Mouse (Mus musculus): ENCODE data around the gene Tnfrsf9.

Gene Tnfrsf9

DNA sequence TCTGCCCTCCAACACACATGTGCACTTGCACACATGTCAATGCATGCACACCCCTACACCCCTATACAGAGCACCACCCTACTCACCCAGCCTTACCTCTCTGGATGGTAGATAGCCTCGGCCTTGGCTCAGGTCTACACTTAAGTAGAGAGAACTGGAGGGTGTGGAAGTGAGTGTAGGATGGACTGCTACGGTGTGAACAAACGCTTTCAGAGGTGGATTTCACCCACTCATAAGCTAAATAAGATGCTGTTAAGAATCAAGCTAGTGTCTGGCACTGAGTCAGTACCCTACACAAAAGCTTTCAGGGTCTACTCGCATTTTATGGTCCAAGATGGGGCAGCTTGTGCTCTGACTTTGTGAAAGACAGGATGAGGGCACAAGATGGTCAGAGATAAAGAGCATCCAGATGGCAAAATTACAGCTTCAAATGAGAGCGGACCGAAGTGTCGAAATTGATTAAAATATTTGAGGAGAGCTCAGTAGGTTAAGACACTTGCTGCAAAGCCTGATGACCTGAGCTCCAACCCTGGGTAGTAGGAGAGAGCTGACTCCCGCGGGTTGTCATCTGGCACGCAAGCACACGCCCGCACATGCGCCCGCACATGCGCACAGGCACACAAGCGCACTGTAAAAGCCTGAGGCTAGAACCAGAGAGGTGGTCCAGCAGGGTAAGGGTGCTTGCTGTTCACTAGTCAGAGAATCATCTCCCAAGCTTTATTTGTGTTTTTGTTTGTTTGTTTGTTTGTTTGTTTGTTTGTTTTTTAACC lies 23.1 kb downstream of the Tnfrsf9 start:
- DNase-seq, result peak; percentile 58 to 66

DNA sequence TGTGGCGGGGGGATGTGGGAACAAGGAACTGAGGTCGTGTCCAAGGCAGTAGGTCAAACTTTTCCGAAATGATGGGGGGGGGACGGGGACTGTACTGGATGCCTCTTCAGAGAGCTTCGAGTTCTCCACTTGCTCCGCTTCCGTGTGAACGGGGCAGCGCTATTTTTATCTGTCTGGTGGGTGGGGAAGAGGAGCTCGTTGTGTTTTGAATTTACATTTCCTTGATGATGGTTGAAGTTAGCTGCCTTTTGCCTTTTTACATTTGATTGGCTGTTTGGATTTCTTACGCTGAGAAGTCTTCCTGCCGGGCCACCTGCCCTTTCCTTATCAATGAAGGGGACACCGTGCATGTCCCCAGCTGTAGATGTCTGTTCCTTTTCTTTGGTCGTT lies 23.7 kb downstream of the Tnfrsf9 start:
- no peak for DNase-seq

DNA sequence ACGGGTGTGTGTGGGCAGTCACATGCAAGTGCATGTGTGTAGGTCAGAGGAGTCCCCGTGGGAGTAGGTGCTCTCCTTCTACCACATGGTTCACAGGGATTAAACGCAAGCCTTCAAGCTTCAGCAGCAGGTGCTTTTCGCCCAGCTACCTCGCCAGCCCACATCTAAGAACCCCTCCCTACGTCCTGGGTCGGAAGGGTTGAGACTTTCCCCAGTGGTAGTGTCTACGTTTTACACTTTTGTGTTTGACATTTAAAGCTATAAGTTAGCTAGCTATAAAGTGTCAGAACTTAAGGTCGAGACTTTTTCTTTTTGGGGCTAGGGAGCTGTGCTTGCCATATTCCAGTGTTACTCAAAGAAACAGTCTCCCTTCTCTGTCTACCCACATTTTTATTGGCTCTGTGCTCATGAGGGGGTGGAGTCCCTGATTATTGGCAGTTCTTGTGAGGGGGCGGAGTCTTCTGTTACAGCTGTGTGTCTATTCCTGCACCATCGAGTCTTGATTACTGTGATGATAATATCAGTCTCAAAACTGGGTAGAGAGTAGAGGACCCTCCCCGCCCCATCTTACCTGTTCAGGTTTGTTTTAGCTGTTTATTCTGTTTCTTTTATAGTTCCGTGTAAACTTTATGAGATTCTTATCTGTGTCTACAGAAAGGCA lies 25.8 kb downstream of the Tnfrsf9 start:
- no peak for DNase-seq

DNA sequence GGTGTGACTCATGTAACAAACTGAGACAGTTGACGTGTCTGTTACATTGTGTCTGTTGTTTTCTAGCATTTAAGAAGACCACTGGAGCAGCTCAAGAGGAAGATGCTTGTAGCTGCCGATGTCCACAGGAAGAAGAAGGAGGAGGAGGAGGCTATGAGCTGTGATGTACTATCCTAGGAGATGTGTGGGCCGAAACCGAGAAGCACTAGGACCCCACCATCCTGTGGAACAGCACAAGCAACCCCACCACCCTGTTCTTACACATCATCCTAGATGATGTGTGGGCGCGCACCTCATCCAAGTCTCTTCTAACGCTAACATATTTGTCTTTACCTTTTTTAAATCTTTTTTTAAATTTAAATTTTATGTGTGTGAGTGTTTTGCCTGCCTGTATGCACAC lies 30.3 kb downstream of the Tnfrsf9 start:
- DNase-seq, result no peak

DNA sequence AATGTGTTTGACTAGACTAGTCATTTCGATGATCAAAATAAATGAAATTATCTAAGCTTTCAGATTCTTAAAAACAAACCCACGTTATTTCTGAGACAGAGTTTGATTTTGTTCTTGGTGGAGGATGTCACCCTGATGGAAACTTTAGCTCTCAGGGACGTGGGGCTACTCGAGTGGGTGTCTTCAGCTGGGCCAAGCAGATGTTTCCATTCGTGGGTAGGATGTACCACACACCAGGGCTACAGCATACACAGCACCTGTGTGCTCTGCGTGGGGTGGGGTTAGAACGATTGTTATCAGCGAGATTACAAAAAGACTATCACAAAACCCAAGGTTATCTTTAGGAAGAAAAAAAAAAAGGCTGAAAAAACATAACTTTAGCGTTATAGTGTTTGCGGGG lies 36.6 kb downstream of the Tnfrsf9 start:
- DNase-seq, result no peak

DNA sequence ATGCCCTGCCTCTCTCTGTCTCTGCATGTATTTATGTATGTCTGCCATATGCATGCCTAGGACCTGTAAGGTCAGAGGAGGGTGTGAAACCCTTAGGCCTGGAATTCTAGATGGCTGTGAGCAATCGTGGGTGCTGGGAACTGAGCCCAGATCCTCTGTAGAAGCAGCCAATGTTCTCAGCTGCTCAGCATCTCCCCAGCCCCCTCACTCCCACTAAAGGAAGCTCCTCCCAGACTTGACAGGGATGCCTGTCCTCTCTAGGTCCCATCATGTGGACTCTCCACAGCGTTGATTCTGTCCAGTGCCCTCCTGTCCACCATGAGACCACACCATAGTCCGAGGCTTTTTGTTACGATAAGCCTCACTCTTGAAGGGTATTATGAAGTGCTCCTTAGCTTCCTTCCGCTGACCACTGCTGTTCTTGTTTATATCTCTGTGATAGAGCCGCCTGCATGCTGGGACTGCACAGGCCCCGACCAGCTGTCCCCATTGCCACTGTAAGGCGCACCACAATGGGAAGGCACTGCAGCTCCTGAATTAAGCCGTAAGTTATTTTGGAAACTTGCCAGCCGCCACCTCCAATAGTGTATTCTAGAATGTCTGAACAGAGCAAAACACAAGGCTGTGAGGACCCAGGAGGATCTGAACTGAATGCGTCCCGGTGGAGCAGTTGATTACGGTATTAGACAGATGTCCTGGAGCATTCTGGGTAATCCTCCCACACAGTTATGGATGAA lies 42.2 kb downstream of the Tnfrsf9 start:
- DNase-seq, result no peak

DNA sequence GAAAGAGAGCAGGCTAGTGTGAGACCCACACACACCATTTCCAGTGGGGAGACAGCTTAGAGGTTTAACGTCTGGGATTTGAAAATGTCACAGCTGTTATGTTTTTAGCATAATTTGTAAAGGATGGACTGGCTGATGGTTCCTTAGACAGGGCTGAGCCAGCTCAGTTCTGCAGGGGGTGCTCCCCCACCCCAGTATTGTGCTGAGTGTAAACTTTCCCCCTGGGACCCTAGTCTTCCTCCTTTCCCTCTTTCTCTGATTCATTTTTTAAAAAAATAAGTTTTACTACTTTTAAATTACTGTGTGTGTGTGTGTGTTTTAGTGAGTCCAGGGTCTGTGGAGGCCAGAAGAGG lies 42.7 kb downstream of the Tnfrsf9 start:
- no peak for DNase-seq

DNA sequence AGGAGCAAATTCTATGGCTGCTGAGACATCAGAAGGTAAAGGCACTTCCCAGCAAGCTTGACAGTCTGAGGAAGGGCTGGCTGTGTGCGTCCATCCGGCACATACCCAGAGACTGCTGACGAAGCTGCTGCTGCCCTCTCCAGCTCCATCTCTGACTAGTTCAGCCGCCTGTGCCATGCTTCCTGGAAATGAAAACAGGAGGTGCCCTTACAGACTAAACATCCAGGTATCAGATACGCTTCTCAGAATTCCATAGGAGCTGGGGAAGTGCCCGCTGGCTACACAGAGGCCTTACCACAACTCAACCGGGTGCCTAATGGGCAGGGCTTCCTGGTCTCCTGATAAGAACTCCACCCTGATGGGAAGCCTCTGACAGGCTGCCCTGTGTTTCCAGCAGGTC lies 44.2 kb downstream of the Tnfrsf9 start:
- DNase-seq, result no peak

DNA sequence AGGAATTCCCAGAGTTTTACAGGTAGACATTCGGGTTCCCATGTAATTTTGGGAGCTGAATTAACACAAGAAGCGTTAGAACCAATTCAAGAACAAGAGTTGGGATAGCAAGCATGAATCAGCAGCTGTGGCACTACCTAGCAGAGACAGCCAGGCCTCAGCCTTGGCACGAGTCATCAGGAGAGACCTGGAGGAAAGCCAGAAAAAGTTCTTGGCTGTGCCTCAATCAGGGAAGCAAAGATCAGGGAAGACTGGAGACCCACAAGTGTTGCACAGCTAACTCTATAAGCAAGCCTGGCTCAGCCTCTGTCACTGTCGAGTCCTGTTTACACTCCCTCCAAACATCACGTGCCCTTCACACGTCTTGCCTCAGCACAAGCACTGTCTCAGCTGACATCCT lies 47.9 kb downstream of the Tnfrsf9 start:
- DNase-seq, result no peak

DNA sequence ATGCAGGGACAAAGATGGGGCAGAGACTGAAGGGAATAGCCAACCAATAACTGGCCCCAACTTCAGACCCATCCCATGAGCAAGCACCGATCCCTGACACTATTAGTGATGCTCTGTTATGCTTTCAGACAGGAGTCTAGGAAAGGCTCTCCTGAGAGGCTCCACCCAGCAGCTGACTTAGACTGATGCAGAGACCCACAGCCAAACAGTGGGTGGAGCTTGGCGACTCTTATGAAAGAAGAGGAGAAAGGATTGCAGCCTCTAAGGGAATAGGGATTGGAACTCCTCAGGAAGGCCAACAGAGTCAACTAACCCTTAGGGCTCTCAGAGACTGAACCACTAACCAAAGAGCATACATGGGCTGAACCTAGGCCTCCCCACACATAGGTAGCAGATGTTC lies 49.3 kb downstream of the Tnfrsf9 start:
- DNase-seq, result no peak

DNA sequence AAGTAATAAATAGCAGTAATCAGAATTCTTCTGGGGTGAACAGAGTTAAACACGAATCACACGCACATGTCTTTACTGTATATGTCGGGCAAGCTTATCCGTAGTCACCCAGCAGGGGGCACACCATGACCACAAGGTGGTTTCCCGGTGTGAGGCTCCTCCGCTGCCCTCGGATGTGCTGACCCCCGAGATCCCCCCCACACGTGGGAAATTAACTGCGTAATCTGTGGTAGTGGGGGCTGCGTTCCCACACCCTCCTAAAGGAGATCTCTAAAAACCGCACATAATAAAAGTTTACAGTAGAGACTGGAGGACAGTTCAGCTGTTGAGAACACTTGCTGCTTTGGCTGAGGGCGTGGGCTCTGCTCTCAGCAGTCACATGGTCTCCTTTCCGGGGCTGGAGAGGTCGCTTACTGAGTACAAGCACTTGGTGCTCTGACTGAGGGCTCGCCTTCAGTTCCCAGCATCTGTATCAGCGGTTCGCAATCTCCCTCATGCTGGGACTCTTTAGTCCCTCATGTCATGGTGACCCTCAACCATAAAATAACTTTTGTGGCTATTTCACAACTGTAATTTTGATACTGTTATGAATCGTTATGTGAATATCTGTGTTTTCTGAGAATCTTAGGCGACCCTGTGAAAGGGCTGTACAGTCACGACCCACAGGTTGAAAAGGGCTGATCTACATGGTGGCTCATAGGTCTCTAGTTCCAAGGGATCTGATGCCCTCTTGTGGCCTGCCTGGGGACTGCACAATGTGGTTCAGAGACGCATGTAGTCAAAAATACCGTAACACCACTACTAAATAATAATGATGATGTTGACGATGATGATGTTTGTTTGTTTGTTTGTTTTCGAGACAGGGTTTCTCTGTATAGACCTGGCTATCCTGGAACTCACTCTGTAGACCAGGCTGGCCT lies 50.5 kb downstream of the Tnfrsf9 start:
- DNase-seq, result peak; percentile 84 to 89

DNA sequence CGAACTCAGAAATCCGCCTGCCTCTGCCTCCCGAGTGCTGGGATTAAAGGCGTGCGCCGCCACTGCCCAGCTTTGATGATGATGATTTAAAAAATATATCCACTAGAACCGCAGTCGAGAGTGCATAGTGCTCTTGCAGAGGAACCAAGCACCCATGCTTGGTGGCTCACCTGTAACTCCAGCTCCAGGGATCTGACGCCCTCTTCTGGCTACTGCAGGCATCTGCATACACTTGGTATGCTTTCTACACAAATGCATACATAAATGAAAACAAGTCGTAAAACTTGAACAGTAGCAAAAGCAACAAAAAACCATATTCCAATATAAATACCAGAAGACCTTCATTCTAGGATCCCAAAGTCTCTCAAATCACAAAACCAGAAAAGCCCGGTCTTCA lies 51.2 kb downstream of the Tnfrsf9 start:
- no peak for DNase-seq

DNA sequence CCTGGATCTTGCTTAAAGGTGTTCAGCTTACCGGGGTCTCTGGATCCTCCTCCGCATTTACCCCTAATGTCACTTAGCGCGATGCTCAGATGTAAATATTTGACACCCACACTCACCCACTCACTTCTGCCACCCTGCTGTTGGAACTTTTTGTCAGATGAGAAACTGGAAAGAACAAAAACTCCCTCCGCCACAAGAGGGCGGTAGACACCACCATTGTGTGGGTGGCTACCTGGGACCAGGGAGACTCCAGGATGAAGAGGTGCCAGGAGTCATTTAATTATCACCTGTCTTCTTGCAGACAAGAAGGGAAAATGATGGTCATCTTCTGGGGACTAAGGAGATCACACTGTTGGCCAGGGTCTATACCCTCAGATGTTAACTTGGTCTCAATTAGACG lies 52.2 kb downstream of the Tnfrsf9 start:
- peak; percentile 64 to 68 for DNase-seq

DNA sequence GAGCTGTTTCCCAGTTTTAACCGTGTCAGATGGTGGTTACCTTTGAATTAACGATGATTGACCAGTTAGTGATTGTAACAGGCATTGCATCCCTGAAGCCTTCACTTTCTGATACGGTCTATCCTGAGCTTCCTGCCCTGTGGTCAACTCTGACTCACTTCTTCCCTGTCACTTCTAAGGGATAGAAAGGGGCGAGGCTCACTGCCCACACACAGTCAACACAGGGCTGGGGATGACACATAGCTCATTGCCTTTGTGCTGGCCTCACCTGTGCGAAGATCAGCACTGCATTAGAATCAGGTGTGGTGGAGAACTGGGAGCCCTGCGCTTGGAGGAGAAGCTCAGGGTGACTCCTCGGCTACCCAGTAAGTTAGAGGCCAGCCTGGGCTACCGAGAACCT lies 54.6 kb downstream of the Tnfrsf9 start:
- no peak for DNase-seq

DNA sequence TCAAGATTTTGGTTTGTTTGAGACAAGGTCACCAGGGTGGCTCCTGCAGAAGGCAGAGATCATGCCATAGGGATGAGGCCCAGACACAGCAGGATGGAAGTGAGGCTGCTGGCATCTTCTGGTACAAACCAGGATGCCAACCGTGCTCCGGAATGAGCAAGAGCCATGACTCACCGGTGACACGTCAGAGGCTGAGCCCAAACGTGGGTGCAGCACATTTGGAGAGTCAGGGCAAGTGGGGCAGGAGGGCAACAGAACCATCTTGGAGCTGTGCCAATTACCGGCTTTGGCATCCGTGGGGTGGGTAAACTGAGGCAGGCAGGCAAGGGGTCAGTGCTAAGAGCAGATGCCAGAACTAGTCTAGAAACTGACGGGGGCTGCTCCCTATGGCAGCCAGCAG lies 58.9 kb downstream of the Tnfrsf9 start:
- no peak for DNase-seq

DNA sequence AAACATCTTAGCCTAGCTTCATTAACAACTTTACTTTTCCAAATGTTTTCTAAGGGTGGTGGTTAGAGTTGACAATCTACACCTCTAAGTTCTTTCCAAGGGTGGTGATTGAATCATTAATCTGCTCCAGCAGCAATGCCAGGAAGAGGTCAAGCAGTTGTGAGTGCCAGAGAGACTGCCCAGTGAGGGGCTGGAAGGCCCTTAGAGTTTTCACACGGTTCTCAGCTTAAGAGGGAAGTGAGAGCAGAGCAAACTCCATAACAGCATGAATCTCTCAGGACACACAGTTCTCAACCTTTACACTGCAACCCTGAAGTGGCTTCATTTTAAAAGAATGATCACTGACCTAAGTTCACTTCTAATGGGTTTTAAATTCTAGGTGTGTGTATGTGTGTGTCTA lies 60.8 kb downstream of the Tnfrsf9 start:
- no peak for DNase-seq

DNA sequence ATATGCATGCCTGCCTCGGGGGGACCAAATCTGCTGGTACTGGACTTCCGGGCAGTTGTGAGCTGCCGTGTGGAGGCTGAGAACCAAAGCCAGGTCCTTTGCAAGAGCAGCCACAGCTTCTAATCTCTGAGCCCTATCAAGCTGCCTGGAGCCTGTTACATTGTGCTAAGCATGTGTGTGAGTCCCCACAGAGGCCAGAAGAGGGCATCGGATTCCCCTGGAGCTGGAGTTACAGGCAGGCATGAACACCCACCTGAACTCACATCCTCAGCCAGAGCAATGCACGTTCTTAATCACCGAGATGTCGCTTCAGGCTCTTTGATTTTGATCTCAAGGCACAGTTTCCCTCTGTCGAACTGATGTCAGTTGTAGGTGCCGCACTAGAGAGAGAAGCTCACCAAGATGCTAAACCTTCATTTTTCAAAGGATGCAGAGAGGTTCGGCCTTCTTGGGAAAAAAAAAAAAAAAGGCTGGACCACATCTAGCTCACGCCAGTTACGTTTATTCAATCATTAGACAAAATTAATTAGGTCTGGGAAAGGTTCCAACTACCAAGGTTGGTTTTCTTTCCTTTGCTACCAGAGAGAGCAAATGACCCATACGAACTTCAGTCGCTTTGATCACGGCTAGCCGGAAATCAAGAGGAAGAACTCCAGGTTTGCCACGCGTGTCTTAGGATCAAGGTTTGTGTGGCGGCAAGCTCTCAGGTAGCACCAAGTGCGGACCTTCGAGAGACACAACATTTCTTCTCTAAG lies 64.0 kb downstream of the Tnfrsf9 start:
- no peak for DNase-seq

DNA sequence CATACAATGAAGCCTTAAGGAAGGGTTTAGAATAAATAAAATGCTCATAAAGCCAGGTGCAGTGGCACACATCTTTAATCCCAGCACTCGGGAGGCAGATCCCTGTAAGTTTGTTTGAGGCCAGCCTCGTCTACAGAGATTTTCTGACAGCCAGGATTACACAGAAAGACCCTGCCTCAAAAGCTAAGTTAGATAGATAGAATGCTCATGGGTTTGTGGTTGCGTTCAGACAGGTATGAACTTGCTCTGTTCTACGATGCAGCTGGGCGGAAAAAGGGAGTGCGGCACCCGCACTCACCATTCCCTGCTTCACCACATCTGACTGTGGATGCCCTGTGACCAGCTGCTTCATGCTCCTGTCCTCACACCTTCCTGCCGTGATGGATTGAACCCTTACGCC lies 65.1 kb downstream of the Tnfrsf9 start:
- DNase-seq, result no peak

DNA sequence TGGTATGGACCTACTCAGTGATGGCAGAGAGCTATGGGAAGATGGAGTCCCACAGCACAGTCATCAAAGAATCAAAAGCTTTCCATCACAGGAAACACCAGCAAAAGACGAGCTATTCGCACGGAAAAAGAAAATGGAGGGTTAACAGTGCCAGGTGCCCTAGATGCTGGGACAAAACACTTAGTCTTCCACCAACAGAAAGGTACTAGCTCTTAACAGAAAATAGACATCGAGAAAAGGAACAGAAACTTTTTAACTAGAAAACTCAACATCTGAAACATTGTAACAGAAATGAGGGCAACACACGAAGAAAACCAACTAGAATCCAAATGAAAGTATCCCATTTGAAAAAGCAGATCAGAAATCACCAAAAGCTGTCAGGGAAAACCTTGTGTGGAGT lies 65.8 kb downstream of the Tnfrsf9 start:
- DNase-seq, result no peak

DNA sequence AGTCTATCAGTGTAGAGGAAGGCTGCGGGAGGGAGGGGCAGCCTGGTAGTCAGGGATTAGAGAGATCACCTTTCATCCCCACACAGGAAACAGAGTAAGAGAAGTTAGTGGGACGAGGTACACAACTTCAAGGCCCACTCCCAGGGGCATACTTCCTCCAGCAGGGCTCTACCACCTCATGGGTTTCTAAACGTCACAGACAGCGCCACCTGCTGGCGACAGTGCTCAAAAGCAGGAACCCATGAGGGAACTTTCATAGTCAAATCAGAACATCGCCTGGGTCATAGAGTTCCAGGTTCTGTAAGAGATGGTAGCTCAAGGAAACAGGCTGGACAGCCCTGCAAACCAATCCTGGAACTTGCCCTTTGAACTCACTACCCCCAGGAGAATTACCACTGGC lies 75.8 kb downstream of the Tnfrsf9 start:
- no peak for DNase-seq

All from cerebellum, postnatal 36 days (tissue).